Mouse (Mus musculus) forebrain, embryonic 14.5 days (tissue): ENCODE data around the gene Slc2a12. TPM values are rescaled to one million over a fixed set of nuclear protein-coding genes. Genes with fewer than 3 reads are reported as not detected.
A peak's percentile ranks its signal among the peaks of the same experiment; 100 is the strongest.

Experiments used
- ATAC-seq: fragments of 200-750 bp; cut with Nextera tagmentation; 2 replicates; pipeline ENCODE4 v1.8.0; 2017; ENCODE audit warnings: mild to moderate bottlenecking, moderate library complexity
- DNase-seq: peaks from one replicate; pipeline ENCODE4 v3.0.0-alpha.2; 2015; ENCODE audit warnings: low spot score
- H3K27ac ChIP-seq: fragments of 300-500 bp; sonication (generic); 2 replicates; pipeline ENCODE4 v1.5.1; 2014; ENCODE audit warnings: low read depth, mild to moderate bottlenecking, control low read depth, low read length, moderate library complexity
- H3K27me3 ChIP-seq: fragments of 300-500 bp; sonication (generic); replicated peaks from 2 replicates; pipeline ENCODE4 v1.6.1; 2014; ENCODE audit warnings: low read length, control low read depth, mixed read lengths; ENCODE audit not compliant: control insufficient read depth, insufficient read depth
- H3K36me3 ChIP-seq: fragments of 300-500 bp; sonication (generic); 2 replicates; pipeline ENCODE4 v1.6.1; 2014; ENCODE audit warnings: low read length, control low read depth; ENCODE audit not compliant: control insufficient read depth, insufficient read depth
- H3K4me1 ChIP-seq: fragments of 300-500 bp; sonication (generic); 2 replicates; pipeline ENCODE4 v1.6.1; 2014; ENCODE audit warnings: antibody characterized with exemption, low read length, control low read depth; ENCODE audit not compliant: control insufficient read depth, insufficient read depth
- H3K4me2 ChIP-seq: fragments of 300-500 bp; sonication (generic); 2 replicates; pipeline ENCODE4 v1.6.1; 2014; ENCODE audit warnings: mild to moderate bottlenecking, control low read depth, low read length
- H3K4me3 ChIP-seq: fragments of 300-500 bp; sonication (generic); 2 replicates; pipeline ENCODE4 v1.5.1; 2014; ENCODE audit warnings: low read depth, low read length, control low read depth
- H3K9ac ChIP-seq: fragments of 300-500 bp; sonication (generic); 2 replicates; pipeline ENCODE4 v1.6.1; 2014; ENCODE audit warnings: mild to moderate bottlenecking, low read length, control low read depth, moderate library complexity
- H3K9me3 ChIP-seq: fragments of 300-500 bp; sonication (generic); replicated peaks from 2 replicates; pipeline ENCODE4 v1.6.1; 2016; ENCODE audit warnings: low read length, control low read depth, mixed read lengths; ENCODE audit not compliant: control insufficient read depth
- WGBS: fragments of 180-500 bp; shearing (Covaris S2); extraction: QIAGEN DNeasy Blood & Tissue Kit; methylation state at CpG from one replicate; pipeline ENCODE4 v1.1.7; 2014; 5-methylcytosine and 5-hydroxymethylcytosine counted together
- microRNA-seq: library from miRNA; unstranded; fragments of <30 nt; microRNA quantifications from one replicate; pipeline ENCODE4, GENCODE M21; 2016
- polyA plus RNA-seq: library from polyadenylated mRNA; unstranded; fragments of >200 nt; fragmentation: Nextera tagmentation; extraction: Ambion mirVana; gene quantifications from 2 replicates; pipeline ENCODE4 v1.2.1, GENCODE M21; 2014

Slc2a12 gene
- polyA plus RNA-seq, 1 experiment from 2014 or later, result 4.5 TPM

- peak; percentile 98 for DNase-seq
- H3K27me3 ChIP-seq, result no peaks in the 10 kb centered on the region
- peak within 1 kb of the TSS; percentile 99 for H3K4me3 ChIP-seq
- ATAC-seq, result peak; percentile 98
- H3K4me1 ChIP-seq, result peaks cover 28% of the 10 kb centered on the region
- peak within 1 kb of the TSS; percentile 92 for H3K27ac ChIP-seq
- H3K9ac ChIP-seq, result peak within 1 kb of the TSS; percentile 99
- no peaks in the 10 kb centered on the region for H3K9me3 ChIP-seq
- WGBS, result under 1% methylated on average over 75 of the region's 77 CpGs
- H3K36me3 ChIP-seq, result no peaks in the 10 kb centered on the region
- peak within 1 kb of the TSS; percentile 95 for H3K4me2 ChIP-seq
These were observed 86.7 kb downstream of the Slc2a12 start, which contains the start of gene Tbpl1 for GRCm38 (mm10) chr10:22731272-22732093. Tbpl1 (minus strand) TSS chr10:22731938.

GRCm38 (mm10) chr10:22732181-22732580 lies 87.4 kb downstream of the Slc2a12 start:
- H3K9ac ChIP-seq, result peak overlapping the region; percentile 99
- no peak for ATAC-seq
- no peak for DNase-seq
- no peaks in the 10 kb centered on the region for H3K9me3 ChIP-seq
- no peaks in the 10 kb centered on the region for H3K27me3 ChIP-seq
- peak overlapping the region; percentile 95 for H3K4me2 ChIP-seq
- H3K4me3 ChIP-seq, result peak overlapping the region; percentile 99
- H3K36me3 ChIP-seq, result no peaks in the 10 kb centered on the region
- no peak overlapping the region for H3K27ac ChIP-seq
- H3K4me1 ChIP-seq, result peaks cover 22% of the 10 kb centered on the region
- 61% methylated on average over 10 of the region's 10 CpGs for WGBS

- no peaks in the 10 kb centered on the region for H3K27me3 ChIP-seq
- no peaks in the 10 kb centered on the region for H3K9me3 ChIP-seq
- H3K4me3 ChIP-seq, result no peak overlapping the region
- no peak overlapping the region for H3K9ac ChIP-seq
- DNase-seq (peak; percentile 34), ATAC-seq (peak; percentile 36)
- no peaks in the 10 kb centered on the region for H3K36me3 ChIP-seq
- WGBS, result 45% methylated on average over 7 of the region's 7 CpGs
- no peak overlapping the region for H3K4me2 ChIP-seq
- H3K4me1 ChIP-seq, result peaks cover 12% of the 10 kb centered on the region
- peak overlapping the region; percentile 65 for H3K27ac ChIP-seq
These were observed 101.1 kb downstream of the Slc2a12 start for GRCm38 (mm10) chr10:22745922-22746321.

GRCm38 (mm10) chr10:22746334-22747322 lies 101.8 kb downstream of the Slc2a12 start:
- H3K4me1 ChIP-seq, result peaks cover 12% of the 10 kb centered on the region
- DNase-seq (peak; percentile 94), ATAC-seq (peak; percentile 98)
- WGBS, result 38% methylated on average over 13 of the region's 13 CpGs
- H3K4me2 ChIP-seq, result no peak overlapping the region
- peak overlapping the region; percentile 65 for H3K27ac ChIP-seq
- H3K9ac ChIP-seq, result no peak overlapping the region
- H3K4me3 ChIP-seq, result no peak overlapping the region
- H3K27me3 ChIP-seq, result no peaks in the 10 kb centered on the region
- H3K36me3 ChIP-seq, result no peaks in the 10 kb centered on the region
- H3K9me3 ChIP-seq, result no peaks in the 10 kb centered on the region

GRCm38 (mm10) chr10:22751175-22751682 lies 106.4 kb downstream of the Slc2a12 start:
- H3K4me1 ChIP-seq, result peaks cover 8% of the 10 kb centered on the region
- 77% methylated on average over 5 of the region's 5 CpGs for WGBS
- no peak overlapping the region for H3K27ac ChIP-seq
- H3K27me3 ChIP-seq, result no peaks in the 10 kb centered on the region
- H3K9me3 ChIP-seq, result no peaks in the 10 kb centered on the region
- DNase-seq (no peak), ATAC-seq (no peak)
- H3K4me3 ChIP-seq, result no peak overlapping the region
- H3K9ac ChIP-seq, result no peak overlapping the region
- H3K36me3 ChIP-seq, result no peaks in the 10 kb centered on the region
- no peak overlapping the region for H3K4me2 ChIP-seq

Small RNA genes within 50 kb of the gene (microRNA-seq; reads per million reads assigned to microRNA genes)
- 0.79 reads per million for gene Mir7663

Other genes with a start within 250 kb of the Slc2a12 start
- 108 and 121 TPM in 2 replicates for gene Tbpl1, start 86.9 kb downstream of the Slc2a12 start, polyA plus RNA-seq
- gene Tcf21, start 175.2 kb downstream of the Slc2a12 start, polyA plus RNA-seq, result 0.32 and 0.57 TPM in 2 replicates